Mouse (Mus musculus): ENCODE measurements around the gene Shmt1. TPM values are rescaled to one million over a fixed set of nuclear protein-coding genes. Genes with fewer than 3 reads are reported as not detected.

The Shmt1 gene
- polyA plus RNA-seq, 1 experiment, result 3.3 TPM

- Histone ChIP-seq H3K4me3 (replicated peaks; ENCODE audit: insufficient read depth, low read depth, low read length) (no peak overlapping the region), H3K27me3 (ENCODE audit: control insufficient read depth, insufficient read depth, low read length) (no peaks in the 10 kb centered on the region), H3K27ac (ENCODE audit: insufficient read depth, low read length) (no peak overlapping the region), H3K4me1 (ENCODE audit: control insufficient read depth, insufficient read depth, low read length) (no peaks in the 10 kb centered on the region)
- no peak for TF ChIP-seq CTCF (IDR thresholded peaks at IDR 0.05; ENCODE audit: borderline replicate concordance, insufficient read depth, low read depth, low read length)
- no peak for TF ChIP-seq POLR2A (IDR thresholded peaks at IDR 0.05; ENCODE audit: borderline replicate concordance, insufficient read depth, low read length)
- no peak for DNase-seq
- WGBS, result 77% methylated on average over 3 of the region's 3 CpGs
Observed at GRCm38 (mm10) chr11:60740321-60740720, 71.2 kb downstream of the Shmt1 start.

Other genes starting within 250 kb of the Shmt1 start
- 88.3 and 90.5 TPM in 2 replicates for gene Llgl1, start 112.0 kb downstream of the Shmt1 start, polyA plus RNA-seq (2012; rRNA removed)
- 160 and 177 TPM in 2 replicates for gene Flii, start 84.5 kb downstream of the Shmt1 start, polyA plus RNA-seq (2012; rRNA removed)
- gene Mief2, start 83.3 kb downstream of the Shmt1 start, polyA plus RNA-seq (2012; rRNA removed), result 27.4 and 28.4 TPM in 2 replicates
- 6.8 and 7.2 TPM in 2 replicates for gene Top3a, start 34.4 kb downstream of the Shmt1 start, polyA plus RNA-seq (2012; rRNA removed)
- 16.4 and 17.5 TPM in 2 replicates for gene Smcr8, start 34.2 kb downstream of the Shmt1 start, polyA plus RNA-seq (2012; rRNA removed)
- 21.5 and 21.9 TPM in 2 replicates for gene Dhrs7b, start 18.9 kb upstream of the Shmt1 start, polyA plus RNA-seq (2012; rRNA removed)
- 58.3 and 62.7 TPM in 2 replicates for gene Tmem11, start 67.6 kb upstream of the Shmt1 start, polyA plus RNA-seq (2012; rRNA removed)
- gene Natd1, start 103.0 kb upstream of the Shmt1 start, polyA plus RNA-seq (2012; rRNA removed), result 16.6 and 16.7 TPM in 2 replicates
- gene Map2k3, start 120.3 kb upstream of the Shmt1 start, polyA plus RNA-seq (2012; rRNA removed), result 15.6 and 18.2 TPM in 2 replicates
- gene Kcnj12, start 210.8 kb upstream of the Shmt1 start, polyA plus RNA-seq (2012; rRNA removed), result 80.1 and 87.2 TPM in 2 replicates

Data from cerebellum, adult 2 months (tissue).